Mouse (Mus musculus): Measurements from ENCODE around the gene Fzd4. TPM values are rescaled to one million over a fixed set of nuclear protein-coding genes. Genes with fewer than 3 reads are reported as not detected.

Gene Fzd4
- total and polyA plus RNA-seq, 3 experiments: 0.04 to 0.13 (median 0.04) TPM

GRCm38 (mm10) chr7:89391831-89392230 lies 12.3 kb upstream of the Fzd4 start:
- in situ Hi-C loops (cut with MboI; ENCODE audit: low pct_ligation_motif_present, low pct_unique_long_range_greater_than_20kb, low sequenced_read_pairs) (no loop called here), dilution Hi-C loops (cut with MboI; ENCODE audit: extremely low pct_ligation_motif_present, extremely low pct_unique_long_range_greater_than_20kb, low sequenced_read_pairs) (no loop called here)

GRCm38 (mm10) chr7:89392388-89392787 lies 11.8 kb upstream of the Fzd4 start:
- H3K4me2 ChIP-seq (ENCODE audit: insufficient read depth, low read depth, poor library complexity, severe bottlenecking): no peak overlapping the region

More at GRCm38 (mm10) chr7:89391831-89392230, 12.3 kb upstream of the Fzd4 start:
- Histone ChIP-seq H3K27ac (ENCODE audit: insufficient read depth, low read depth) (no peak overlapping the region), H3K4me3 (replicated peaks in 1 of 3; ENCODE audit: low read depth in 2 of 3, low read length in 2 of 3, poor library complexity in 1 of 3) (no peak overlapping the region), H3K9me3 (replicated peaks; ENCODE audit: low read length) (no peaks in the 10 kb centered on the region), H3K4me1 (ENCODE audit: control insufficient read depth in 1 of 2, insufficient read depth in 2 of 2) (no peaks in the 10 kb centered on the region), H3K79me2 (replicated peaks; ENCODE audit: control insufficient read depth, extremely low read depth, insufficient read depth, poor library complexity, severe bottlenecking) (no peaks in the 10 kb centered on the region), H3K9ac (ENCODE audit: insufficient read depth, low read depth) (no peak overlapping the region), H3K36me3 (replicated peaks in 1 of 2; ENCODE audit: control insufficient read depth in 1 of 2, insufficient read depth in 1 of 2, low read length in 1 of 2) (no peaks in the 10 kb centered on the region), H3K27me3 (replicated peaks) (no peaks in the 10 kb centered on the region), H3K4me2 (ENCODE audit: insufficient read depth, low read depth, poor library complexity, severe bottlenecking) (no peak overlapping the region)
- TF ChIP-seq CHD2 (IDR thresholded peaks at IDR 0.05; ENCODE audit: low read length) (no peak), UBTF (IDR thresholded peaks at IDR 0.05; ENCODE audit: low read depth, low read length) (no peak), KAT2A (IDR thresholded peaks at IDR 0.05; ENCODE audit: insufficient replicate concordance, low read length) (no peak), ZKSCAN1 (IDR thresholded peaks at IDR 0.05; ENCODE audit: borderline replicate concordance, low read depth, low read length) (no peak), TCF12 (IDR thresholded peaks at IDR 0.05; ENCODE audit: low read depth, low read length) (no peak), MAX (IDR thresholded peaks at IDR 0.05; ENCODE audit: low read length) (no peak)
- DNase-seq (ENCODE audit: extremely low read depth): no peak

GRCm38 (mm10) chr7:89392825-89393224 lies 11.3 kb upstream of the Fzd4 start:
- H3K4me3 ChIP-seq (replicated peaks in 1 of 3; ENCODE audit: low read depth in 2 of 3, low read length in 2 of 3, poor library complexity in 1 of 3): no peak overlapping the region
- no peaks in the 10 kb centered on the region for H3K79me2 ChIP-seq (replicated peaks; ENCODE audit: control insufficient read depth, extremely low read depth, insufficient read depth, poor library complexity, severe bottlenecking)
- no peaks in the 10 kb centered on the region for H3K4me1 ChIP-seq (ENCODE audit: control insufficient read depth in 1 of 2, insufficient read depth in 2 of 2)
- no peak overlapping the region for H3K9ac ChIP-seq (ENCODE audit: insufficient read depth, low read depth)
- H3K27ac ChIP-seq (ENCODE audit: insufficient read depth, low read depth): no peak overlapping the region
- dilution Hi-C loops (cut with MboI; ENCODE audit: extremely low pct_ligation_motif_present, extremely low pct_unique_long_range_greater_than_20kb, low sequenced_read_pairs): no loop called here
- DNase-seq (ENCODE audit: extremely low read depth): peak; percentile 27
- no peaks in the 10 kb centered on the region for H3K27me3 ChIP-seq (replicated peaks)
- H3K36me3 ChIP-seq (replicated peaks in 1 of 2; ENCODE audit: control insufficient read depth in 1 of 2, insufficient read depth in 1 of 2, low read length in 1 of 2): no peaks in the 10 kb centered on the region
- TF ChIP-seq ZKSCAN1 (IDR thresholded peaks at IDR 0.05; ENCODE audit: borderline replicate concordance, low read depth, low read length) (no peak), CTCF (conservative IDR thresholded peaks at IDR 0.05 in 1 of 2, IDR thresholded peaks at IDR 0.05 in 1 of 2; ENCODE audit: low read depth in 2 of 2, low read length in 2 of 2) (peak in 1 of 2 experiments; percentile 61; a peak in 2 of 4 replicates), NRF1 (IDR thresholded peaks at IDR 0.05; ENCODE audit: low read depth, low read length) (no peak), RCOR1 (conservative IDR thresholded peaks at IDR 0.05; ENCODE audit: low read depth, low read length) (no peak), SMC3 (IDR thresholded peaks at IDR 0.05; ENCODE audit: low read depth, low read length) (peak; percentile 58), CHD2 (IDR thresholded peaks at IDR 0.05; ENCODE audit: low read length) (no peak), ZMIZ1 (IDR thresholded peaks at IDR 0.05; ENCODE audit: low read depth, low read length) (no peak), RAD21 (IDR thresholded peaks at IDR 0.05; ENCODE audit: low read depth, low read length) (peak; percentile 59), TBP (conservative IDR thresholded peaks at IDR 0.05; ENCODE audit: low read depth, low read length) (no peak), ETS1 (conservative IDR thresholded peaks at IDR 0.05; ENCODE audit: low read depth, low read length) (no peak)
- H3K4me2 ChIP-seq (ENCODE audit: insufficient read depth, low read depth, poor library complexity, severe bottlenecking): no peak overlapping the region
- no peaks in the 10 kb centered on the region for H3K9me3 ChIP-seq (replicated peaks; ENCODE audit: low read length)
- in situ Hi-C loops (cut with MboI; ENCODE audit: low pct_ligation_motif_present, low pct_unique_long_range_greater_than_20kb, low sequenced_read_pairs): no loop called here

More at GRCm38 (mm10) chr7:89392388-89392787, 11.8 kb upstream of the Fzd4 start:
- Histone ChIP-seq H3K4me3 (replicated peaks in 1 of 3; ENCODE audit: low read depth in 2 of 3, low read length in 2 of 3, poor library complexity in 1 of 3) (no peak overlapping the region), H3K36me3 (replicated peaks in 1 of 2; ENCODE audit: control insufficient read depth in 1 of 2, insufficient read depth in 1 of 2, low read length in 1 of 2) (no peaks in the 10 kb centered on the region), H3K27me3 (replicated peaks) (no peaks in the 10 kb centered on the region), H3K4me1 (ENCODE audit: control insufficient read depth in 1 of 2, insufficient read depth in 2 of 2) (no peaks in the 10 kb centered on the region), H3K79me2 (replicated peaks; ENCODE audit: control insufficient read depth, extremely low read depth, insufficient read depth, poor library complexity, severe bottlenecking) (no peaks in the 10 kb centered on the region), H3K9ac (ENCODE audit: insufficient read depth, low read depth) (no peak overlapping the region), H3K9me3 (replicated peaks; ENCODE audit: low read length) (no peaks in the 10 kb centered on the region), H3K27ac (ENCODE audit: insufficient read depth, low read depth) (no peak overlapping the region)
- dilution Hi-C loops (cut with MboI; ENCODE audit: extremely low pct_ligation_motif_present, extremely low pct_unique_long_range_greater_than_20kb, low sequenced_read_pairs): no loop called here
- TF ChIP-seq CHD1 (IDR thresholded peaks at IDR 0.05; ENCODE audit: low read depth, low read length) (no peak), EP300 (IDR thresholded peaks at IDR 0.05; ENCODE audit: low read length) (no peak), PAX5 (IDR thresholded peaks at IDR 0.05; ENCODE audit: low read length) (no peak), JUN (IDR thresholded peaks at IDR 0.05; ENCODE audit: insufficient read depth, low read depth, low read length) (no peak), CHD2 (IDR thresholded peaks at IDR 0.05; ENCODE audit: low read length) (no peak), ZMIZ1 (IDR thresholded peaks at IDR 0.05; ENCODE audit: low read depth, low read length) (no peak), ZKSCAN1 (IDR thresholded peaks at IDR 0.05; ENCODE audit: borderline replicate concordance, low read depth, low read length) (no peak), USF2 (conservative IDR thresholded peaks at IDR 0.05; ENCODE audit: low read depth, low read length) (no peak), GABPA (IDR thresholded peaks at IDR 0.05; ENCODE audit: insufficient replicate concordance, low read depth, low read length) (no peak), JUND (conservative IDR thresholded peaks at IDR 0.05; ENCODE audit: low read depth, low read length) (no peak), POLR2A (IDR thresholded peaks at IDR 0.05; ENCODE audit: low read depth, low read length) (no peak), IRF4 (IDR thresholded peaks at IDR 0.05; ENCODE audit: low read depth, low read length) (no peak), ETS1 (conservative IDR thresholded peaks at IDR 0.05; ENCODE audit: low read depth, low read length) (no peak), E2F4 (IDR thresholded peaks at IDR 0.05; ENCODE audit: insufficient replicate concordance, low read depth, low read length) (no peak), MXI1 (IDR thresholded peaks at IDR 0.05; ENCODE audit: low read depth, low read length) (no peak), ELF1 (IDR thresholded peaks at IDR 0.05; ENCODE audit: low read depth, low read length) (no peak), NELFE (IDR thresholded peaks at IDR 0.05; ENCODE audit: low read depth, low read length) (no peak), TCF12 (IDR thresholded peaks at IDR 0.05; ENCODE audit: low read depth, low read length) (no peak)
- DNase-seq (ENCODE audit: extremely low read depth): no peak
- in situ Hi-C loops (cut with MboI; ENCODE audit: low pct_ligation_motif_present, low pct_unique_long_range_greater_than_20kb, low sequenced_read_pairs): no loop called here

All from CH12.LX (cell line).